Mouse (Mus musculus) ES-E14 (cell line): ENCODE measurements around the gene Ppara. TPM values are rescaled to one million over a fixed set of nuclear protein-coding genes. Genes with fewer than 3 reads are reported as not detected.

Experiments
- DNase-seq: peaks from one replicate; pipeline ENCODE4 v3.0.0-alpha.2; 2013; ENCODE audit warnings: low read depth, low spot score
- H3K27ac ChIP-seq: 2 replicates; pipeline ENCODE4 v1.5.1; 2012; ENCODE audit warnings: low read depth, mild to moderate bottlenecking, low read length, moderate library complexity, mixed read lengths; ENCODE audit not compliant: poor library complexity, insufficient read depth, severe bottlenecking
- H3K36me3 ChIP-seq: 2 replicates; pipeline ENCODE4 v1.6.1; 2012; ENCODE audit warnings: mild to moderate bottlenecking, low read length, moderate library complexity, mixed read lengths; ENCODE audit not compliant: control insufficient read depth, poor library complexity, insufficient read depth, severe bottlenecking
- H3K4me1 ChIP-seq, 2 experiments: fragments of 150-350 bp in 1 of 2; sonication (generic) in 1 of 2; 2 replicates each; pipeline ENCODE4 v1.6.1; 2012; ENCODE audit warnings: low read length in 2 of 2, mild to moderate bottlenecking in 1 of 2, mixed read lengths in 1 of 2; ENCODE audit not compliant: control insufficient read depth in 2 of 2, insufficient read depth in 2 of 2, poor library complexity in 1 of 2
- H3K4me3 ChIP-seq, 2 experiments: fragments of 150-350 bp in 1 of 2; sonication (generic) in 1 of 2; 2 replicates each; pipeline ENCODE4 v1.5.1; 2012; ENCODE audit warnings: low read length in 2 of 2, low read depth in 1 of 2, mild to moderate bottlenecking in 1 of 2, mixed read lengths in 1 of 2; ENCODE audit not compliant: insufficient read depth in 1 of 2, poor library complexity in 1 of 2, severe bottlenecking in 1 of 2
- H3K9ac ChIP-seq: 2 replicates; pipeline ENCODE4 v1.6.1; 2012; ENCODE audit warnings: low read depth, mild to moderate bottlenecking, low read length, mixed read lengths; ENCODE audit not compliant: poor library complexity, insufficient read depth, severe bottlenecking
- H3K9me3 ChIP-seq: fragments of 150-350 bp; sonication (generic); 2 replicates; pipeline ENCODE4 v1.6.1; 2012; ENCODE audit warnings: low read depth, mild to moderate bottlenecking, low read length; ENCODE audit not compliant: control insufficient read depth, insufficient read depth
- CHD2 ChIP-seq: IDR thresholded peaks from 2 replicates; pipeline ENCODE4 v1.6.1; 2014; ENCODE audit warnings: mild to moderate bottlenecking, low read depth, low read length, inconsistent platforms
- HCFC1 ChIP-seq: IDR thresholded peaks from 2 replicates; pipeline ENCODE4 v1.6.1; 2012; ENCODE audit warnings: low read length, inconsistent platforms, borderline replicate concordance; ENCODE audit not compliant: insufficient read depth
- MAFK ChIP-seq: IDR thresholded peaks from 2 replicates; pipeline ENCODE4 v1.6.1; 2014; ENCODE audit warnings: mild to moderate bottlenecking, low read depth, low read length, inconsistent platforms; ENCODE audit not compliant: insufficient read depth
- ZC3H11A ChIP-seq: IDR thresholded peaks from 2 replicates; pipeline ENCODE4 v1.6.1; 2012; ENCODE audit warnings: low read depth, mild to moderate bottlenecking, inconsistent platforms, low read length, borderline replicate concordance
- ZNF384 ChIP-seq: IDR thresholded peaks from 2 replicates; pipeline ENCODE4 v1.6.1; 2012; ENCODE audit warnings: low read depth, low read length, inconsistent platforms
- in situ Hi-C, 2 experiments: fragments of 600-800 bp; cut with MboI; formaldehyde crosslinking; loops; one replicate each; pipeline ENCODE4 v1.15.1; 2025; ENCODE audit warnings: low sequenced_read_pairs in 2 of 2, inconsistent platforms in 1 of 2; ENCODE audit not compliant: unreplicated experiment in 2 of 2
- total RNA-seq: library from RNA; depleted of rRNA; stranded (reverse); fragments of 300-350 nt; gene quantifications from 2 replicates; pipeline ENCODE4 v1.2.3, GENCODE M21; 2012

The Ppara gene
- total RNA-seq, 1 experiment = 0.09 TPM

DNA sequence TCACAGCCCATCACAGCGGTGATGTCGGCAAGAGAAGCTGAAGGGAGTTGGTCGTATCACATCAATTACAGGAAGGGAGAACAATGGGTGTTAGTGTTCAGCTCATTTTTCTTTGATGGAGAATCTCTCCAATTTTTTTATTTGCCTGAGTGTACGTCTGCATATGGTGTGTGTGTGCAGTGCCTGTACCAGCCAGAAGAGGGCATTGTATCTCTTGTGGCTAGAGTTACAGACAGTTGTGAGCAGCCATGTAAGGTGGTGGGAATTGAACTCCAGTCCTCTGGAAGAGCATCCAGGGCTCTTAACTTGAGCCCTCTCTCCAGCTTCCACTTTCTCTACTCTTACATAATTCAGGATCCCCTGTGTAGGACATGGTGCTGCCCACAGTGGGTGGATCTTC lies 48.4 kb downstream of the Ppara start:
- H3K4me3 ChIP-seq = no peak overlapping the region
- no peaks in the 10 kb centered on the region for H3K36me3 ChIP-seq
- TF ChIP-seq HCFC1 (no peak), ZC3H11A (no peak), ZNF384 (no peak), CHD2 (no peak), MAFK (no peak)
- in situ Hi-C loops = no loop called here
- no peak overlapping the region for H3K9ac ChIP-seq
- no peak overlapping the region for H3K27ac ChIP-seq
- no peaks in the 10 kb centered on the region for H3K4me1 ChIP-seq
- no peaks in the 10 kb centered on the region for H3K9me3 ChIP-seq
- DNase-seq = peak; percentile 4

DNA sequence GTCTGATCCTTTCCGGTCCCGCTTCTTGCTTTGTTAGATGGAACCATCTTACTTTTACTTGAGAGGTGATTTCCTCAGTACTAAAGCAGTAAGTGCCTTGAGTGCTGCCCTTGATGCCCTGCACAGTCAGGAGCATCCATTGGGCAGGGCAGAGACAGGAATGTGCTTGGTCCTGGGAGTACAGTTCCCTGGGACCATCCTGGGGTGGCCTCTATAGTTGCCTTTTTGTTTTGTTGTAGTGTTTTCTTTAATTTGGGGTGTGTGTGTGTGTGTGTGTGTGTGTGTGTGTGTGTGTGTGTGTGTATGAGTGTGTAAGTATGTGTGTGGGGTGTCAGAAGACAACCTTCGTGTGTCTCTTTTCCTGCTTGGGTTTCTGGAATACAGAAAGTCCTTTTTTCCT lies 49.6 kb downstream of the Ppara start:
- TF ChIP-seq CHD2 (no peak), HCFC1 (no peak), ZC3H11A (no peak), MAFK (no peak), ZNF384 (no peak)
- no peak for DNase-seq
- H3K36me3 ChIP-seq = no peaks in the 10 kb centered on the region
- no peak overlapping the region for H3K9ac ChIP-seq
- no peak overlapping the region for H3K27ac ChIP-seq
- no peak overlapping the region for H3K4me3 ChIP-seq
- no peaks in the 10 kb centered on the region for H3K4me1 ChIP-seq
- in situ Hi-C loops = no loop called here
- H3K9me3 ChIP-seq = no peaks in the 10 kb centered on the region

DNA sequence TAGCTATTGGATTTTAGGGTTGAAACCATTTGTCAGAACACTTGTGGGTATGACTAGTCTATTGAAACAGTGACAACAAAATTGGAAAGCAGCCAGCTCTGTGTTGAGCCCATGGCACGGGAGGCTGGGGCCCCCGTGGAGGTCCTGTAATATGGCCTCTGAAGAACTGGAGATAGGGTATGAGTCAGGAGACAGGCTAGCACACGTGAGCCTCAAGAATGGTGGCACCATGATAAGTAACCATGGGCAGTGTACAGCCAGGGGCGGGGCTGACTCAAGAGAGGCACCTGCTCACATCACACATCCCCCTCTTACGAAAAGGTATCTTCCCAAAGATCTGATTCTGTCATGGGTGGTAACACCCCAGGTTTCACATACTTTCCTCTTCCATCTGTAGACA lies 51.9 kb downstream of the Ppara start:
- DNase-seq = no peak
- Histone ChIP-seq H3K4me3 (no peak overlapping the region), H3K4me1 (no peaks in the 10 kb centered on the region), H3K27ac (no peak overlapping the region), H3K36me3 (no peaks in the 10 kb centered on the region), H3K9me3 (no peaks in the 10 kb centered on the region), H3K9ac (no peak overlapping the region)
- no peak for TF ChIP-seq ZNF384
- TF ChIP-seq MAFK = no peak
- no peak for TF ChIP-seq HCFC1
- no peak for TF ChIP-seq CHD2
- no peak for TF ChIP-seq ZC3H11A
- in situ Hi-C loops = no loop called here

GRCm38 (mm10) chr15:85787482-85787881 lies 52.7 kb downstream of the Ppara start:
- H3K36me3 ChIP-seq = no peaks in the 10 kb centered on the region
- H3K4me1 ChIP-seq = no peaks in the 10 kb centered on the region
- no peak overlapping the region for H3K27ac ChIP-seq
- in situ Hi-C loops = no loop called here
- H3K9ac ChIP-seq = no peak overlapping the region
- H3K4me3 ChIP-seq = no peak overlapping the region
- H3K9me3 ChIP-seq = no peaks in the 10 kb centered on the region
- TF ChIP-seq CHD2 (no peak), HCFC1 (no peak), MAFK (no peak), ZNF384 (no peak), ZC3H11A (no peak)
- DNase-seq = no peak

DNA sequence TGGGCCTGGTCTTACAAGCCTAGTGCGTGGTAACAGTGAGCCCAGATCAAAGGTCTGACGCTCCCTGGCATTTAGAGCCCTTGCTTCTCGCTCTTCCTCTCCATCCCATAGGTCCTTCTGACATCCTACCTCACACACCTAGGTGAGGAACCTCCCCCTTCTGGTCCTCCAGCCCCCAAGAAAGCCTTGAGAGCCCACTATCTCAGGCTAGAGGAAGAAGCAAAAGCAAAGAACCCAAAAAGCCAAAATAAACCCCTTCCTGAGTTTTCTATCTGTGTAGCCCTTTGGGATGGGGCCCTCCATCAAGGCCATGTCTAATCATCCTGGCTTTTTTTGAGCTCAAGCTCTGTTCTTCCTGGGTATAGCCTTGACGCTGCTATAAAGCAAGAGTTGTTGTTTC lies 53.3 kb downstream of the Ppara start:
- H3K4me1 ChIP-seq = no peaks in the 10 kb centered on the region
- H3K4me3 ChIP-seq = no peak overlapping the region
- H3K9ac ChIP-seq = no peak overlapping the region
- no peaks in the 10 kb centered on the region for H3K36me3 ChIP-seq
- no peak overlapping the region for H3K27ac ChIP-seq
- no peak for TF ChIP-seq HCFC1
- TF ChIP-seq MAFK = no peak
- TF ChIP-seq CHD2 = no peak
- TF ChIP-seq ZC3H11A = no peak
- TF ChIP-seq ZNF384 = no peak
- H3K9me3 ChIP-seq = no peaks in the 10 kb centered on the region
- DNase-seq = no peak
- in situ Hi-C loops = no loop called here
